Mouse (Mus musculus): Measurements from ENCODE around the gene Slc22a12.

DNA sequence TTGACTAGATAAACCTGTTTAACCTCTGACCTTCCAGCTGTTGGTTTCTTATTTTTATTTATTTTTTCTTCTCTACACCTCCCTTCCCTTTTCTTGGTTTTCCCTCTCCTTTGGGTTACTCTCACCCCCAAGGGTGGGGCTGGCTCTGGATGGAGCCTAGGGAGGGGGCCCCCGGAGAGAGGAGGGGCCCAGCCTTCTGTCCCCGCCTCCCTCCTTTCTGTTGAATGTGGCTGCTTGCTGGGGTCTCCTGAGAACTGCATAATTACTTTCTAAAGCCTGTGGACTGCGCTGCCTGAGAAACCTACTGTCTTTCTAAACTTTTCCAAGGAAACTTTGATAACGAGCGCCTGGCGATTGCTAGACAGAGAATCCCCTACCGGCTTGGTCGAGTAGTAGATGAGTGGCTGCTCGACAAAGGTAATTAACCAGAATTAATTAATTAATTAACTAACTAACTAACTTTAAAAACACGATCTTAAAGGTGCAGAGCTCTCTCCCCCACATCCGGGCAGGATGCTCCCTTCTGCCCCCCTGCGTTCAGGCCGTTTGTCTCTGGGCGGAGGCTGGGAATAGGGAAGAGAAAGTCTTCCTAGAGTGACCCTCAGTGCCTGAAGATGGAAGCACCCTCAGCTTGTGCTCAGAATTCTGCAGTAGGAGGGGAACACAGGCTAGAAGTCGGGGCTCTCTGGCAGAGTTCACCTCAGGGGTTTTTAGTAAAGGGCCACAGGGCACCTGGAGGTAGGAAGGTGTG lies 29.3 kb downstream of the Slc22a12 start:
- no peak for TF ChIP-seq CTCF (IDR thresholded peaks at IDR 0.05; ENCODE audit: control insufficient read depth, insufficient read depth, insufficient read length)
- no peak for TF ChIP-seq USF1 (IDR thresholded peaks at IDR 0.05; ENCODE audit: low read depth)
- TF ChIP-seq MYOG (IDR thresholded peaks at IDR 0.05; ENCODE audit: control insufficient read depth, extremely low read depth, insufficient read length), result no peak
- TF ChIP-seq CEBPB (IDR thresholded peaks at IDR 0.05; ENCODE audit: low read depth), result no peak
- no peak for TF ChIP-seq MAX (IDR thresholded peaks at IDR 0.05)
- no peak for TF ChIP-seq MYOD1 (IDR thresholded peaks at IDR 0.05; ENCODE audit: control insufficient read depth, insufficient read length, low read depth)
- no peak for TF ChIP-seq FOSL1 (IDR thresholded peaks at IDR 0.05; ENCODE audit: insufficient read depth, low read length, poor library complexity, severe bottlenecking)

Measured in C2C12 (cell line).